Mouse (Mus musculus) heart, embryonic 13.5 days (tissue): Measurements from ENCODE around the gene Hddc3. TPM values are rescaled to one million over a fixed set of nuclear protein-coding genes. Genes with fewer than 3 reads are reported as not detected.
A peak's percentile ranks its signal among the peaks of the same experiment; 100 is the strongest.

Experiments
- ATAC-seq: fragments of 200-750 bp; cut with Nextera tagmentation; 2 replicates; pipeline ENCODE4 v1.8.0; 2017; ENCODE audit warnings: moderate TSS enrichment; ENCODE audit not compliant: insufficient number of reproducible peaks, low FRiP score, low TSS enrichment; ENCODE audit errors: extremely low read depth
- H3K27ac ChIP-seq: fragments of 300-500 bp; sonication (generic); replicated peaks from 2 replicates; pipeline ENCODE4 v1.5.1; 2015; ENCODE audit warnings: moderate library complexity, mild to moderate bottlenecking, inconsistent platforms
- H3K27me3 ChIP-seq: fragments of 300-500 bp; sonication (generic); replicated peaks from 2 replicates; pipeline ENCODE4 v1.6.1; 2015; ENCODE audit warnings: mild to moderate bottlenecking, inconsistent platforms
- H3K36me3 ChIP-seq: fragments of 300-500 bp; sonication (generic); 2 replicates; pipeline ENCODE4 v1.6.1; 2015; ENCODE audit warnings: mild to moderate bottlenecking, inconsistent platforms
- H3K4me1 ChIP-seq: fragments of 300-500 bp; sonication (generic); 2 replicates; pipeline ENCODE4 v1.6.1; 2015; ENCODE audit warnings: inconsistent platforms
- H3K4me2 ChIP-seq: fragments of 300-500 bp; sonication (generic); 2 replicates; pipeline ENCODE4 v1.6.1; 2015; ENCODE audit warnings: inconsistent platforms, mild to moderate bottlenecking, moderate library complexity
- H3K4me3 ChIP-seq: fragments of 300-500 bp; sonication (generic); 2 replicates; pipeline ENCODE4 v1.5.1; 2015; ENCODE audit warnings: moderate library complexity, mild to moderate bottlenecking, inconsistent platforms
- H3K9ac ChIP-seq: fragments of 300-500 bp; sonication (generic); 2 replicates; pipeline ENCODE4 v1.6.1; 2015; ENCODE audit warnings: inconsistent platforms, mild to moderate bottlenecking, moderate library complexity
- H3K9me3 ChIP-seq: fragments of 300-500 bp; sonication (generic); 2 replicates; pipeline ENCODE4 v1.6.1; 2016; ENCODE audit warnings: inconsistent platforms
- WGBS: fragments of 180-500 bp; shearing (Covaris S2); methylation state at CpG from one replicate; pipeline ENCODE4 v1.1.7; 2015; ENCODE audit warnings: mixed read lengths; 5-methylcytosine and 5-hydroxymethylcytosine counted together
- polyA plus RNA-seq: library from polyadenylated mRNA; unstranded; fragments of >200 nt; fragmentation: Nextera tagmentation; extraction: Ambion mirVana; gene quantifications from 2 replicates; pipeline ENCODE4 v1.2.1, GENCODE M21; 2015

Hddc3 gene
- polyA plus RNA-seq = 14.5 and 16.5 TPM in 2 replicates

GRCm38 (mm10) chr7:80342858-80343257 lies at the start of gene Hddc3:
Gene Hddc3 (plus strand): TSS chr7:80343104.
- H3K27ac ChIP-seq = peak within 1 kb of the TSS; percentile 76
- under 1% methylated on average over 25 of the region's 25 CpGs for WGBS
- no peaks in the 10 kb centered on the region for H3K9me3 ChIP-seq
- peak within 1 kb of the TSS; percentile 92 for H3K9ac ChIP-seq
- H3K27me3 ChIP-seq = no peaks in the 10 kb centered on the region
- H3K4me3 ChIP-seq = peak within 1 kb of the TSS; percentile 60
- peak within 1 kb of the TSS; percentile 91 for H3K4me2 ChIP-seq
- H3K36me3 ChIP-seq = peaks cover 5% of the 10 kb centered on the region; the same call in 1 of the 2 replicates
- ATAC-seq = no peak
- peaks cover 62% of the 10 kb centered on the region for H3K4me1 ChIP-seq

DNA sequence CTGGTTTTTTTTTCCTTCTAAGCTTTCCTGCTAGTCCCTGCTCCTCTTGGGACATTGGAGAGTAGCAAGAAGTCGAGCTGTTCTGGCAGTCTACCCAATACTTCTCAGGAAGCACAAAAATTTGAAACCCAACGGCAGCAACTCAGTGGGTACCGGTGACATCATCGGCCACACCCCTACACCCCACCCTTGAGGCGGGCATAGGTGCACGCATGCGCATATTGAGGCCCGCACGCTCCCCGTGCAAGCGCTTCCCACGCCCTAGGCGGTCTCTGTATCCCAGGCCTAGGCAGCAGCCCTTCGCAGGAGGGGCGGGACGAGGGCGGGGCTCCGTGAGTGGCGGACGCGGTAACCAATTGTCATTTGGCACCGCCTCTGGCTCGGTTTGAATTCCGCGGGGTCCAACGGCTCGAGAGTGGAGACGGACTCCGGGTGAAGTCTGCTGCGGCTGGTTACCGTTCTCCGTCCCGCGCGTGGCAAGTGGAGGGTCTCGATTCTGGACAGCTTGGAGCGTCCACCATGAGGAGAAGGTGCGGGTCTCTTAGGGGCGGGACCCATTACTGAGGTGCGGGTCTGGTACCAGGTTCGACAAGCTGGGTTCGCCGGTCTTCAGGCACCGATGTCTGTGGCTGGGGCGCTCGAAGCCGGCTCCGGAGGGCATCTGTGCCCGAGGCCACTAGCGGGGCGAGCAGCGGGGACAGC lies 48.7 kb upstream of the Hddc3 start, which contains the start of gene Prc1:
Prc1 (plus strand) TSS at position 389 of the 702 bp plus-strand sequence.
- Histone ChIP-seq H3K27me3 (no peaks in the 10 kb centered on the region), H3K9ac (peak within 1 kb of the TSS; percentile 92), H3K4me1 (peaks cover 35% of the 10 kb centered on the region), H3K27ac (peak within 1 kb of the TSS; percentile 88), H3K4me2 (peak within 1 kb of the TSS; percentile 78), H3K4me3 (peak within 1 kb of the TSS; percentile 86), H3K9me3 (no peaks in the 10 kb centered on the region), H3K36me3 (peaks cover 42% of the 10 kb centered on the region)
- 1% methylated on average over 52 of the region's 52 CpGs for WGBS
- peak; percentile 100 for ATAC-seq

DNA sequence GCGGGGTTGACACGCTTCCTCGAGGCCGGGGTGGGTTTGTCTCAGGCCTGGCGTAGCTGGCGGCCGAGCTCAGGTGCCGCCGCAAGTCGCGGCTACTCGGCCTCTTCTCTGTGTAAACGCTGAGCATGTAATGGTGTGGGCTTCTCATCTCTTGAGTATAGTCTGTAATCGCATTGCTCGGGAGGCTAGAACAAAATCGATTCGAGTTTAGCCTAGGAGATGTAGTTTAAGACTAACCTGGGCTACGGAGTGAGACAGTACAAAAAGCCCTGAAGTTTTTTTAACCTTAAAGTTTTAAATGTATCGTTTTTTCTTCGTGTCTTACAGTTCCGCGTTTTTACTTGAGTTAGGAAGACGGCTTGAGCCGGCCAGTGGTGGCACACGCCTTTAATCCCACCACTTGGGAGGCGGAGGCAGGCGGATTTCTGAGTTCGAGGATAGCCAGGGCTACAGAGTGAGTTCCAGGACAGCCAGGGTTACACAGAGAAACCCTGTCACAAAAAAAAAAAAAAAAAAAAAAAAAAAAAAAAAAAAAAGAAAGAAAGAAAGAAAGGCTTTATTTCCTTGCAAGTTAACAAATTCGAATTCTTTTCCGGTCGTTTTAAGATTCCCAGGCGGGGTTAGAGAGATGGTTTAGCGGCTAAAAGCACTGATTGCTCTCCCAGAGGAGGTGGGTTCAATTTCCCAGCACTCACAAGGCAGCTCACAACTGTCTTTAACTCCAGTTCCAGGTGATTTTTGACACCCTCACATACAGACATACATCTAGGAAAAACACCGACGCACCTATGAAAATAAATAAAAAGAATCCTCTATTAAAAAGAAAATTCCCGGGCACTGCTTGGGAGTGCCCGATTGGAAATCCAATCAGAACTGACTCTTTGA lies 47.9 kb upstream of the Hddc3 start:
- no peak; the same call in 1 of the 2 replicates for ATAC-seq
- no peaks in the 10 kb centered on the region for H3K27me3 ChIP-seq
- 7% methylated on average over 37 of the region's 37 CpGs for WGBS

GRCm38 (mm10) chr7:80296462-80296861 lies 46.4 kb upstream of the Hddc3 start:
- H3K4me1 ChIP-seq = peaks cover 35% of the 10 kb centered on the region
- ATAC-seq = no peak
- H3K4me2 ChIP-seq = peak overlapping the region; percentile 78
- H3K9me3 ChIP-seq = no peaks in the 10 kb centered on the region
- H3K27ac ChIP-seq = no peak overlapping the region
- peak overlapping the region; percentile 86; the same call in 1 of the 2 replicates for H3K4me3 ChIP-seq
- H3K36me3 ChIP-seq = peaks cover 46% of the 10 kb centered on the region
- peak overlapping the region; percentile 55; the same call in 1 of the 2 replicates for H3K9ac ChIP-seq
- no peaks in the 10 kb centered on the region for H3K27me3 ChIP-seq
- 91% methylated on average over 6 of the region's 6 CpGs for WGBS

More for the DNA sequence above, 47.9 kb upstream of the Hddc3 start:
- Histone ChIP-seq H3K9ac (peak overlapping the region; percentile 92), H3K4me3 (peak overlapping the region; percentile 86), H3K36me3 (peaks cover 44% of the 10 kb centered on the region), H3K4me2 (peak overlapping the region; percentile 78), H3K9me3 (no peaks in the 10 kb centered on the region), H3K4me1 (peaks cover 35% of the 10 kb centered on the region), H3K27ac (peak overlapping the region; percentile 86)

GRCm38 (mm10) chr7:80297041-80297440 lies 45.9 kb upstream of the Hddc3 start:
- H3K9ac ChIP-seq = peak overlapping the region; percentile 1; the same call in 1 of the 2 replicates
- 64% methylated on average over 3 of the region's 3 CpGs for WGBS
- H3K4me2 ChIP-seq = peak overlapping the region; percentile 78; the same call in 1 of the 2 replicates

DNA sequence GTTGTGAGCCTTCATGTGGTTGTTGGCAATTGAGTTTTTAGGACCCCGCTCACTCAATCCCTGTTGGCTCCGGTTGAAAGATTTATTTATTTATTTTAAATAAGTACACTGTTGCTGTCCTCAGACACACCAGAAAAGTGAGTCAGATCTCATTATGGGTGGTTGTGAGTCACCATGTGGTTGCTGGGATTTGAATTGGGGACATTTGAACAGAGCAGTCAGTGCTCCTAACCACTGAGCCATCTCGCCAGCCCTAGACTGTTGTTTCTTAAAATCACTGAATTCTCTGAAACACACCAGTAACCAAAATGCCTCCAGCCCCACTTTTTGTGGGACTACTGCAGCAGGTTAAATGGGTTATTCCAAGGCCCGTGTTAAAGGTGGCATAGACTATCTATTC lies 44.1 kb upstream of the Hddc3 start:
- H3K27me3 ChIP-seq = no peaks in the 10 kb centered on the region
- WGBS = 92% methylated on average over 4 of the region's 4 CpGs
- ATAC-seq = no peak

More at GRCm38 (mm10) chr7:80297041-80297440, 45.9 kb upstream of the Hddc3 start:
- Histone ChIP-seq H3K36me3 (peaks cover 50% of the 10 kb centered on the region), H3K4me1 (peaks cover 35% of the 10 kb centered on the region), H3K9me3 (no peaks in the 10 kb centered on the region), H3K27ac (no peak overlapping the region), H3K27me3 (no peaks in the 10 kb centered on the region), H3K4me3 (0 out of 2 replicates have a peak overlapping the region, but pooled peaks have one; percentile 5)
- ATAC-seq = no peak

GRCm38 (mm10) chr7:80299568-80299967 lies 43.3 kb upstream of the Hddc3 start:
- H3K36me3 ChIP-seq = peaks cover 70% of the 10 kb centered on the region
- 88% methylated on average over 3 of the region's 3 CpGs for WGBS
- H3K27ac ChIP-seq = no peak overlapping the region

More for the DNA sequence above, 44.1 kb upstream of the Hddc3 start:
- Histone ChIP-seq H3K27ac (no peak overlapping the region), H3K4me3 (no peak overlapping the region), H3K4me2 (no peak overlapping the region), H3K9ac (no peak overlapping the region), H3K36me3 (peaks cover 61% of the 10 kb centered on the region), H3K4me1 (peaks cover 32% of the 10 kb centered on the region), H3K9me3 (no peaks in the 10 kb centered on the region)

DNA sequence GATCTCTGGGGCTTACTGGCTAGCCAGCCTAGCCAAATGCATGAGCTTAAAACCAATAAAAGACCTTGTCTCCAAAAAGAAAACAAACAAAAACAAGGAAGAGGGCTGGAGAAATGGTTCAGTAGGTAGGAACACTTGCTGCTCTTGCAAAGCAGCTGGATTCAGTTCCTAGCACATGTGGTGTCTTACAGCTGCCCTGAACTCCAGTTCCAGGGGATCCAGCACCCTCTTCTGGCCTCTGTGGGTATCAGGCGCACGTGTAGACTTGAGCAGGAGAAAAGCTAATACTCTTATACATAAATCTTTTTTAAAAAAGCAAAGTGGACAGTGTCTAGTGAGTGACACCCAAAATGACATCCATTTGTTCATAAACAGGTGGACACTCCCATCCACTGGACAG lies 41.4 kb upstream of the Hddc3 start:
- Histone ChIP-seq H3K36me3 (peaks cover 87% of the 10 kb centered on the region), H3K27me3 (no peaks in the 10 kb centered on the region), H3K4me1 (peaks cover 16% of the 10 kb centered on the region), H3K4me3 (no peak overlapping the region), H3K9me3 (no peaks in the 10 kb centered on the region), H3K9ac (no peak overlapping the region), H3K27ac (no peak overlapping the region), H3K4me2 (no peak overlapping the region)
- no peak for ATAC-seq
- 86% methylated on average over 2 of the region's 2 CpGs for WGBS

More at GRCm38 (mm10) chr7:80299568-80299967, 43.3 kb upstream of the Hddc3 start:
- Histone ChIP-seq H3K4me1 (peaks cover 30% of the 10 kb centered on the region), H3K9ac (no peak overlapping the region), H3K27me3 (no peaks in the 10 kb centered on the region), H3K9me3 (no peaks in the 10 kb centered on the region), H3K4me2 (no peak overlapping the region), H3K4me3 (no peak overlapping the region)
- ATAC-seq = no peak

DNA sequence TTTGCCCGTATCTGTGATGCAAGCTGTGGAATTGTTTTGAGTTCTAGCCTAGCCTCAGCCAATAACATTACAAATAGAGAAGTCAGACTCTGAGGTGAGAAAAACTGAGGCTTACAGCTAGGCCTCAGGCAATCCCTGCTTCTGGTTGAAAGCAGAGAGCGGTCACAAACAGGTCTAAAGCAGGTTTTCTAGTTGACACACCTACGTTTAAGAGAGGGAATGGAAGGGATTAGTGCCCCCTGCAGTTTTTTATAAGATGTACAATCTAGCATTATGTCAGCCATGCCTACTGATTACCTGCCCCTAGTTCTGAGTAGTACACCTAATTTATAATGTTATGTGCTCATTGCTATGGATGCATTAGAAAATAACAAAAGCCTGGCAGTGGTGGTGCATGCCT lies 35.1 kb upstream of the Hddc3 start:
- WGBS = 85% methylated on average over 3 of the region's 3 CpGs
- H3K36me3 ChIP-seq = peaks cover 99% of the 10 kb centered on the region
- no peaks in the 10 kb centered on the region for H3K4me1 ChIP-seq
- no peak overlapping the region for H3K9ac ChIP-seq
- H3K27me3 ChIP-seq = no peaks in the 10 kb centered on the region
- H3K4me2 ChIP-seq = no peak overlapping the region
- no peaks in the 10 kb centered on the region for H3K9me3 ChIP-seq
- no peak overlapping the region for H3K27ac ChIP-seq
- ATAC-seq = no peak
- H3K4me3 ChIP-seq = no peak overlapping the region

DNA sequence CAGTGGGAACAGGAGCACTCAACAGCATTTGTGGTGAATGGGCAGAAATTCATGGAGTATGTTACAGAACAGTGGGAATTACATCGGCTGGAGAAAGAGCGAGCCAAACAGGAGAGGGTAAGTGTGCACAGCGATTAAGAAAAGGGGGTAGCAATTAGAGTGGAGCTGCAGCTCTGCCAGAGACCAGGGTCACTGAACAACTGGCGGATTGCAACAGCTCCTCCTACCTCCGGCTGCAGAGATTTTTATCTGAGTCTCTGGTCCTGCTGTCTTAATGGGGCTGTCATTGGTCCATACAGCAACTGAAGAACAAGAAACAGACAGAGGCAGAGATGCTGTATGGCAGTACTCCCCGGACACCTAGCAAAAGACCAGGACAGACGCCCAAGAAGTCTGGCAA lies 32.1 kb upstream of the Hddc3 start:
- H3K27me3 ChIP-seq = no peaks in the 10 kb centered on the region
- no peak overlapping the region for H3K27ac ChIP-seq
- no peak overlapping the region for H3K9ac ChIP-seq
- no peak for ATAC-seq
- H3K4me2 ChIP-seq = no peak overlapping the region
- peaks cover 99% of the 10 kb centered on the region for H3K36me3 ChIP-seq
- H3K4me1 ChIP-seq = no peaks in the 10 kb centered on the region
- 76% methylated on average over 7 of the region's 7 CpGs for WGBS
- H3K9me3 ChIP-seq = no peaks in the 10 kb centered on the region
- H3K4me3 ChIP-seq = no peak overlapping the region

DNA sequence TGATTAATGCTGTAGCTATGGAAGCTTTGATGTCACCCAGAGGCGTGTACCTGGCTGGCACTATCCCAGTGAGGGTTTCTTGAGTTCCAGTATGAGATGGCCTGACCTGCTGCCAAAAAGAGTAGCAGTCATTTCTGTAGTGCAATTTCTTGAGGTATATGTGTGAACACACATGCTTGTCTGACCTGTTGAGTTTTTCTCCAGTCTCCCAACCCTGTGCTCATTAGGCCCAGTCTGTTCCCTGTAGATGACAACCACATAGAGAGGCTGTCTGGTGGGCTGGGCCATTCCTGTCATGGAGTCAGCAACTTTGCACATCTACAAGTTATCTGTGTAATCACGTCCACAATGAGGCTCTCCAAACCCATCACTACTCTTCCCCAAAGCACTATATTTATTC lies 27.2 kb upstream of the Hddc3 start:
- Histone ChIP-seq H3K9me3 (no peaks in the 10 kb centered on the region), H3K36me3 (peaks cover 96% of the 10 kb centered on the region), H3K27ac (no peak overlapping the region), H3K4me2 (no peak overlapping the region), H3K4me1 (peaks cover 18% of the 10 kb centered on the region), H3K9ac (no peak overlapping the region), H3K4me3 (no peak overlapping the region), H3K27me3 (no peaks in the 10 kb centered on the region)
- WGBS = 73% methylated on average over 2 of the region's 2 CpGs
- no peak for ATAC-seq
